Mouse (Mus musculus) kidney, adult 18-20 months (tissue): ENCODE measurements around the gene Baat.
"Not testable (repeated sequence)": the region's sequence is repeated elsewhere in the genome, so short reads cannot be mapped to it uniquely, and the experiment has no call there.

Source experiments
- DNase-seq: peaks from one replicate; pipeline ENCODE4 v3.0.0; 2021

Gene Baat

GRCm38 (mm10) chr4:49480896-49481295 is 25.5 kb downstream of the Baat start:
- no peak for DNase-seq

- DNase-seq = peak; percentile 55
Measured at GRCm38 (mm10) chr4:49480104-49480760, 26.1 kb downstream of the Baat start.

GRCm38 (mm10) chr4:49479035-49479434 is 27.3 kb downstream of the Baat start:
- DNase-seq = not testable (repeated sequence)

- DNase-seq = peak; percentile 45
Measured at GRCm38 (mm10) chr4:49478118-49478877, 28.1 kb downstream of the Baat start.

- no peak for DNase-seq
Measured at GRCm38 (mm10) chr4:49474583-49474982, 31.8 kb downstream of the Baat start.

- peak; percentile 62 for DNase-seq
Measured at GRCm38 (mm10) chr4:49473435-49474100, 32.8 kb downstream of the Baat start, which contains the start of gene Acnat1. Acnat1 (minus strand) TSS chr4:49473912.

GRCm38 (mm10) chr4:49469435-49470151 is 36.8 kb downstream of the Baat start:
- DNase-seq = no peak

GRCm38 (mm10) chr4:49467360-49467759 is 39.0 kb downstream of the Baat start:
- no peak for DNase-seq

GRCm38 (mm10) chr4:49456171-49456570 is 50.2 kb downstream of the Baat start:
- DNase-seq = no peak

GRCm38 (mm10) chr4:49451848-49452551 is 54.4 kb downstream of the Baat start:
- DNase-seq = no peak

GRCm38 (mm10) chr4:49451133-49451847 is 55.1 kb downstream of the Baat start:
- not testable (repeated sequence) for DNase-seq
